Mouse (Mus musculus): Measurements from ENCODE around the gene Smyd2. TPM values are rescaled to one million over a fixed set of nuclear protein-coding genes. Genes with fewer than 3 reads are reported as not detected.
A peak's percentile ranks its signal among the peaks of the same experiment; 100 is the strongest.

Gene Smyd2
- total RNA-seq, 2 experiments from 2014 or later: 95.8 to 98.3 TPM

- TF ChIP-seq CTCF (IDR thresholded peaks at IDR 0.05): peak; percentile 31
- intact Hi-C loops (cut with DNase I): no loop called here
- no peak overlapping the region for H3K4me3 ChIP-seq
- DNase-seq (ENCODE audit: extremely low spot score in 1 of 2, low spot score in 2 of 2): no peak
- no peak overlapping the region for H3K27ac ChIP-seq
Measured at GRCm38 (mm10) chr1:189869651-189870270, 52.4 kb downstream of the Smyd2 start.

GRCm38 (mm10) chr1:189868036-189868435, 54.1 kb downstream of the Smyd2 start:
- Histone ChIP-seq H3K4me3 (no peak overlapping the region), H3K27ac (no peak overlapping the region)
- no peak for DNase-seq (ENCODE audit: extremely low spot score in 1 of 2, low spot score in 2 of 2)
- TF ChIP-seq CTCF (IDR thresholded peaks at IDR 0.05): no peak
- intact Hi-C loops (cut with DNase I): no loop called here

- no peak for TF ChIP-seq CTCF (IDR thresholded peaks at IDR 0.05)
- intact Hi-C loops (cut with DNase I): no loop called here
- Histone ChIP-seq H3K27ac (no peak overlapping the region), H3K4me3 (no peak overlapping the region)
- DNase-seq (ENCODE audit: extremely low spot score in 1 of 2, low spot score in 2 of 2): no peak
Measured at GRCm38 (mm10) chr1:189867497-189867896, 54.7 kb downstream of the Smyd2 start.

GRCm38 (mm10) chr1:189867034-189867433, 55.1 kb downstream of the Smyd2 start:
- intact Hi-C loops (cut with DNase I): no loop called here
- no peak for TF ChIP-seq CTCF (IDR thresholded peaks at IDR 0.05)
- 0 out of 2 replicates have a peak overlapping the region, but pooled peaks have one; percentile 24 for H3K27ac ChIP-seq
- H3K4me3 ChIP-seq: no peak overlapping the region
- DNase-seq (ENCODE audit: extremely low spot score in 1 of 2, low spot score in 2 of 2): no peak

- Histone ChIP-seq H3K27ac (no peak overlapping the region), H3K4me3 (no peak overlapping the region)
- no peak for DNase-seq (ENCODE audit: extremely low spot score in 1 of 2, low spot score in 2 of 2)
- intact Hi-C loops (cut with DNase I): no loop called here
- TF ChIP-seq CTCF (IDR thresholded peaks at IDR 0.05): no peak
Measured at GRCm38 (mm10) chr1:189866621-189867020, 55.5 kb downstream of the Smyd2 start.

GRCm38 (mm10) chr1:189864846-189865560, 57.2 kb downstream of the Smyd2 start:
- DNase-seq (ENCODE audit: extremely low spot score in 1 of 2, low spot score in 2 of 2): no peak
- Histone ChIP-seq H3K27ac (no peak overlapping the region), H3K4me3 (no peak overlapping the region)
- no peak for TF ChIP-seq CTCF (IDR thresholded peaks at IDR 0.05)
- intact Hi-C loops (cut with DNase I): loop anchor here (5.0 kb wide), 1 partner anchor 163 kb away; no protein-coding TSS in a partner anchor

- H3K27ac ChIP-seq: no peak overlapping the region
- no peak for TF ChIP-seq CTCF (IDR thresholded peaks at IDR 0.05)
- intact Hi-C loops (cut with DNase I): loop anchor here (5.0 kb wide), 1 partner anchor 162 kb away; no protein-coding TSS in a partner anchor
- no peak overlapping the region for H3K4me3 ChIP-seq
- no peak for DNase-seq (ENCODE audit: extremely low spot score in 1 of 2, low spot score in 2 of 2)
Measured at GRCm38 (mm10) chr1:189864301-189864700, 57.9 kb downstream of the Smyd2 start.

GRCm38 (mm10) chr1:189863727-189864126, 58.4 kb downstream of the Smyd2 start:
- Histone ChIP-seq H3K4me3 (no peak overlapping the region), H3K27ac (no peak overlapping the region)
- no peak for TF ChIP-seq CTCF (IDR thresholded peaks at IDR 0.05)
- intact Hi-C loops (cut with DNase I): loop anchor here (5.0 kb wide), 1 partner anchor 161 kb away; no protein-coding TSS in a partner anchor
- no peak for DNase-seq (ENCODE audit: extremely low spot score in 1 of 2, low spot score in 2 of 2)

GRCm38 (mm10) chr1:189860942-189861315, 61.2 kb downstream of the Smyd2 start:
- Histone ChIP-seq H3K4me3 (no peak overlapping the region), H3K27ac (no peak overlapping the region)
- intact Hi-C loops (cut with DNase I): loop anchor here (5.0 kb wide), 1 partner anchor 159 kb away; no protein-coding TSS in a partner anchor
- no peak for TF ChIP-seq CTCF (IDR thresholded peaks at IDR 0.05)
- no peak for DNase-seq (ENCODE audit: extremely low spot score in 1 of 2, low spot score in 2 of 2)

GRCm38 (mm10) chr1:189860112-189860941, 61.8 kb downstream of the Smyd2 start:
- no peak for DNase-seq (ENCODE audit: extremely low spot score in 1 of 2, low spot score in 2 of 2)
- intact Hi-C loops (cut with DNase I): loop anchor here (5.0 kb wide), 1 partner anchor 158 kb away; no protein-coding TSS in a partner anchor
- TF ChIP-seq CTCF (IDR thresholded peaks at IDR 0.05): no peak; the same call in 1 of the 2 replicates
- no peak overlapping the region for H3K4me3 ChIP-seq
- H3K27ac ChIP-seq: no peak overlapping the region

GRCm38 (mm10) chr1:189858377-189858776, 63.8 kb downstream of the Smyd2 start:
- intact Hi-C loops (cut with DNase I): no loop called here
- DNase-seq (ENCODE audit: extremely low spot score in 1 of 2, low spot score in 2 of 2): no peak
- Histone ChIP-seq H3K27ac (no peak overlapping the region), H3K4me3 (no peak overlapping the region)
- TF ChIP-seq CTCF (IDR thresholded peaks at IDR 0.05): no peak

- no peak for TF ChIP-seq CTCF (IDR thresholded peaks at IDR 0.05)
- intact Hi-C loops (cut with DNase I): no loop called here
- Histone ChIP-seq H3K4me3 (no peak overlapping the region), H3K27ac (no peak overlapping the region)
- DNase-seq (ENCODE audit: extremely low spot score in 1 of 2, low spot score in 2 of 2): no peak
Measured at GRCm38 (mm10) chr1:189855739-189856138, 66.4 kb downstream of the Smyd2 start.
